Mouse (Mus musculus) midbrain, embryonic 13.5 days (tissue): ENCODE data around the gene Agap1. TPM values are rescaled to one million over a fixed set of nuclear protein-coding genes. Genes with fewer than 3 reads are reported as not detected.

Experiments used
- ATAC-seq: fragments of 200-750 bp; cut with Nextera tagmentation; 2 replicates; pipeline ENCODE4 v1.8.0; 2017; ENCODE audit warnings: mild to moderate bottlenecking, moderate TSS enrichment, moderate library complexity
- H3K27ac ChIP-seq: fragments of 300-500 bp; sonication (generic); 2 replicates; pipeline ENCODE4 v1.5.1; 2015; ENCODE audit warnings: inconsistent platforms, mild to moderate bottlenecking, moderate library complexity
- H3K27me3 ChIP-seq: fragments of 300-500 bp; sonication (generic); 2 replicates; pipeline ENCODE4 v1.6.1; 2015; ENCODE audit warnings: mild to moderate bottlenecking, inconsistent platforms
- H3K36me3 ChIP-seq: fragments of 300-500 bp; sonication (generic); 2 replicates; pipeline ENCODE4 v1.6.1; 2015; ENCODE audit warnings: mild to moderate bottlenecking, inconsistent platforms
- H3K4me1 ChIP-seq: fragments of 300-500 bp; sonication (generic); replicated peaks from 2 replicates; pipeline ENCODE4 v1.6.1; 2015; ENCODE audit warnings: inconsistent platforms
- H3K4me2 ChIP-seq: fragments of 300-500 bp; sonication (generic); replicated peaks from 2 replicates; pipeline ENCODE4 v1.6.1; 2015; ENCODE audit warnings: moderate library complexity, mild to moderate bottlenecking, inconsistent platforms
- H3K4me3 ChIP-seq: fragments of 300-500 bp; sonication (generic); replicated peaks from 2 replicates; pipeline ENCODE4 v1.5.1; 2015; ENCODE audit warnings: mild to moderate bottlenecking, inconsistent platforms
- H3K9ac ChIP-seq: fragments of 300-500 bp; sonication (generic); replicated peaks from 2 replicates; pipeline ENCODE4 v1.6.1; 2015; ENCODE audit warnings: mild to moderate bottlenecking, inconsistent platforms
- H3K9me3 ChIP-seq: fragments of 300-500 bp; sonication (generic); 2 replicates; pipeline ENCODE4 v1.6.1; 2016; ENCODE audit warnings: mild to moderate bottlenecking, inconsistent platforms
- WGBS: fragments of 180-500 bp; shearing (Covaris S2); methylation state at CpG from one replicate; pipeline ENCODE4 v1.1.7; 2015; 5-methylcytosine and 5-hydroxymethylcytosine counted together
- polyA plus RNA-seq: library from polyadenylated mRNA; unstranded; fragments of >200 nt; fragmentation: Nextera tagmentation; extraction: Ambion mirVana; gene quantifications from 2 replicates; pipeline ENCODE4 v1.2.1, GENCODE M21; 2015

The Agap1 gene
- polyA plus RNA-seq, 1 experiment from 2014 or later: 50.2 TPM

GRCm38 (mm10) chr1:89515808-89516560, 61.4 kb downstream of the Agap1 start:
- ATAC-seq: no peak
- Histone ChIP-seq H3K4me3 (no peak overlapping the region), H3K27ac (no peak overlapping the region), H3K4me1 (peaks cover 65% of the 10 kb centered on the region), H3K27me3 (peaks cover 17% of the 10 kb centered on the region), H3K9ac (no peak overlapping the region), H3K9me3 (no peaks in the 10 kb centered on the region), H3K36me3 (no peaks in the 10 kb centered on the region), H3K4me2 (no peak overlapping the region)
- WGBS: 58% methylated on average over 11 of the region's 11 CpGs

- Histone ChIP-seq H3K36me3 (no peaks in the 10 kb centered on the region), H3K4me3 (no peak overlapping the region), H3K9me3 (no peaks in the 10 kb centered on the region), H3K9ac (no peak overlapping the region; the same call in 1 of the 2 replicates), H3K27ac (no peak overlapping the region), H3K4me2 (peak overlapping the region; percentile 14; the same call in 1 of the 2 replicates), H3K27me3 (peaks cover 20% of the 10 kb centered on the region), H3K4me1 (peaks cover 65% of the 10 kb centered on the region)
- 10% methylated on average over 5 of the region's 5 CpGs for WGBS
- peak; percentile 28; the same call in 1 of the 2 replicates for ATAC-seq
These were observed 63.2 kb downstream of the Agap1 start for GRCm38 (mm10) chr1:89517817-89518216.

GRCm38 (mm10) chr1:89519914-89520643, 65.5 kb downstream of the Agap1 start:
- Histone ChIP-seq H3K4me3 (no peak overlapping the region), H3K4me2 (no peak overlapping the region), H3K9me3 (no peaks in the 10 kb centered on the region), H3K4me1 (peaks cover 75% of the 10 kb centered on the region), H3K36me3 (no peaks in the 10 kb centered on the region), H3K27ac (no peak overlapping the region), H3K9ac (no peak overlapping the region), H3K27me3 (peaks cover 24% of the 10 kb centered on the region)
- WGBS: 22% methylated on average over 17 of the region's 17 CpGs
- ATAC-seq: no peak

- Histone ChIP-seq H3K4me1 (peaks cover 78% of the 10 kb centered on the region), H3K4me3 (no peak overlapping the region), H3K4me2 (no peak overlapping the region; the same call in 1 of the 2 replicates), H3K27me3 (peaks cover 20% of the 10 kb centered on the region), H3K36me3 (no peaks in the 10 kb centered on the region), H3K9me3 (no peaks in the 10 kb centered on the region), H3K27ac (no peak overlapping the region), H3K9ac (0 out of 2 replicates have a peak overlapping the region, but pooled peaks have one; percentile 10)
- no peak for ATAC-seq
- WGBS: 60% methylated on average over 11 of the region's 11 CpGs
These were observed 66.8 kb downstream of the Agap1 start for GRCm38 (mm10) chr1:89521406-89521805.

GRCm38 (mm10) chr1:89521935-89522535, 67.4 kb downstream of the Agap1 start:
- H3K27me3 ChIP-seq: peaks cover 14% of the 10 kb centered on the region; the same call in 1 of the 2 replicates
- no peak overlapping the region for H3K4me3 ChIP-seq
- no peaks in the 10 kb centered on the region for H3K9me3 ChIP-seq
- H3K4me1 ChIP-seq: peaks cover 72% of the 10 kb centered on the region
- H3K9ac ChIP-seq: peak overlapping the region; percentile 6; the same call in 1 of the 2 replicates
- H3K36me3 ChIP-seq: no peaks in the 10 kb centered on the region
- no peak overlapping the region; the same call in 1 of the 2 replicates for H3K4me2 ChIP-seq
- no peak overlapping the region for H3K27ac ChIP-seq
- WGBS: 45% methylated on average over 17 of the region's 17 CpGs
- no peak for ATAC-seq

GRCm38 (mm10) chr1:89524369-89524768, 69.8 kb downstream of the Agap1 start:
- Histone ChIP-seq H3K4me2 (no peak overlapping the region), H3K27ac (no peak overlapping the region), H3K9ac (no peak overlapping the region), H3K36me3 (no peaks in the 10 kb centered on the region), H3K4me3 (no peak overlapping the region), H3K4me1 (peaks cover 63% of the 10 kb centered on the region), H3K9me3 (no peaks in the 10 kb centered on the region), H3K27me3 (peaks cover 8% of the 10 kb centered on the region; the same call in 1 of the 2 replicates)
- 9% methylated on average over 4 of the region's 4 CpGs for WGBS
- no peak; the same call in 1 of the 2 replicates for ATAC-seq

- WGBS: 78% methylated on average over 4 of the region's 4 CpGs
- no peak overlapping the region for H3K27ac ChIP-seq
- H3K4me1 ChIP-seq: peaks cover 58% of the 10 kb centered on the region
- 0 out of 2 replicates have a peak, but pooled peaks cover 7% of the 10 kb centered on the region for H3K27me3 ChIP-seq
- ATAC-seq: no peak
- no peaks in the 10 kb centered on the region for H3K36me3 ChIP-seq
- H3K9me3 ChIP-seq: no peaks in the 10 kb centered on the region
- no peak overlapping the region for H3K4me3 ChIP-seq
- H3K4me2 ChIP-seq: no peak overlapping the region
- H3K9ac ChIP-seq: no peak overlapping the region
These were observed 70.4 kb downstream of the Agap1 start for GRCm38 (mm10) chr1:89524998-89525397.

- H3K4me1 ChIP-seq: peaks cover 50% of the 10 kb centered on the region
- 39% methylated on average over 13 of the region's 13 CpGs for WGBS
- no peak overlapping the region for H3K9ac ChIP-seq
- H3K27me3 ChIP-seq: 0 out of 2 replicates have a peak, but pooled peaks cover 7% of the 10 kb centered on the region
- H3K4me2 ChIP-seq: no peak overlapping the region
- no peak overlapping the region for H3K27ac ChIP-seq
- no peaks in the 10 kb centered on the region for H3K36me3 ChIP-seq
- H3K9me3 ChIP-seq: no peaks in the 10 kb centered on the region
- peak; percentile 63 for ATAC-seq
- no peak overlapping the region for H3K4me3 ChIP-seq
These were observed 71.2 kb downstream of the Agap1 start for GRCm38 (mm10) chr1:89525825-89526224.

GRCm38 (mm10) chr1:89528671-89529276, 74.2 kb downstream of the Agap1 start:
- no peak overlapping the region for H3K4me2 ChIP-seq
- peaks cover 4% of the 10 kb centered on the region; the same call in 1 of the 2 replicates for H3K36me3 ChIP-seq
- no peaks in the 10 kb centered on the region for H3K27me3 ChIP-seq
- H3K4me1 ChIP-seq: peaks cover 25% of the 10 kb centered on the region
- no peak overlapping the region for H3K27ac ChIP-seq
- H3K9ac ChIP-seq: no peak overlapping the region
- H3K4me3 ChIP-seq: no peak overlapping the region
- 0 out of 2 replicates have a peak, but pooled peaks cover 3% of the 10 kb centered on the region for H3K9me3 ChIP-seq
- ATAC-seq: no peak
- 80% methylated on average over 17 of the region's 17 CpGs for WGBS

GRCm38 (mm10) chr1:89533702-89534101, 79.1 kb downstream of the Agap1 start:
- WGBS: 89% methylated on average over 9 of the region's 9 CpGs
- no peak overlapping the region for H3K4me3 ChIP-seq
- peaks cover 35% of the 10 kb centered on the region for H3K4me1 ChIP-seq
- no peak overlapping the region for H3K27ac ChIP-seq
- no peak overlapping the region for H3K9ac ChIP-seq
- H3K27me3 ChIP-seq: no peaks in the 10 kb centered on the region
- no peak overlapping the region for H3K4me2 ChIP-seq
- H3K36me3 ChIP-seq: peaks cover 4% of the 10 kb centered on the region; the same call in 1 of the 2 replicates
- ATAC-seq: no peak
- 0 out of 2 replicates have a peak, but pooled peaks cover 3% of the 10 kb centered on the region for H3K9me3 ChIP-seq

GRCm38 (mm10) chr1:89535206-89535605, 80.6 kb downstream of the Agap1 start:
- Histone ChIP-seq H3K36me3 (peaks cover 4% of the 10 kb centered on the region; the same call in 1 of the 2 replicates), H3K27ac (no peak overlapping the region), H3K9ac (no peak overlapping the region), H3K4me1 (peaks cover 32% of the 10 kb centered on the region), H3K9me3 (0 out of 2 replicates have a peak, but pooled peaks cover 3% of the 10 kb centered on the region), H3K4me3 (no peak overlapping the region), H3K4me2 (no peak overlapping the region), H3K27me3 (no peaks in the 10 kb centered on the region)
- ATAC-seq: no peak
